Mouse (Mus musculus) skeletal muscle tissue, adult 2 months (tissue): ENCODE results near the gene Hist1h2bj.

ENCODE experiments used
- DNase-seq: peaks from one replicate; pipeline ENCODE4 v3.0.0-alpha.2; 2012; ENCODE audit warnings: low read depth, low spot score

The Hist1h2bj gene

GRCm38 (mm10) chr13:22015479-22016450 is 27.2 kb upstream of the Hist1h2bj start:
- DNase-seq = peak; percentile 85

DNA sequence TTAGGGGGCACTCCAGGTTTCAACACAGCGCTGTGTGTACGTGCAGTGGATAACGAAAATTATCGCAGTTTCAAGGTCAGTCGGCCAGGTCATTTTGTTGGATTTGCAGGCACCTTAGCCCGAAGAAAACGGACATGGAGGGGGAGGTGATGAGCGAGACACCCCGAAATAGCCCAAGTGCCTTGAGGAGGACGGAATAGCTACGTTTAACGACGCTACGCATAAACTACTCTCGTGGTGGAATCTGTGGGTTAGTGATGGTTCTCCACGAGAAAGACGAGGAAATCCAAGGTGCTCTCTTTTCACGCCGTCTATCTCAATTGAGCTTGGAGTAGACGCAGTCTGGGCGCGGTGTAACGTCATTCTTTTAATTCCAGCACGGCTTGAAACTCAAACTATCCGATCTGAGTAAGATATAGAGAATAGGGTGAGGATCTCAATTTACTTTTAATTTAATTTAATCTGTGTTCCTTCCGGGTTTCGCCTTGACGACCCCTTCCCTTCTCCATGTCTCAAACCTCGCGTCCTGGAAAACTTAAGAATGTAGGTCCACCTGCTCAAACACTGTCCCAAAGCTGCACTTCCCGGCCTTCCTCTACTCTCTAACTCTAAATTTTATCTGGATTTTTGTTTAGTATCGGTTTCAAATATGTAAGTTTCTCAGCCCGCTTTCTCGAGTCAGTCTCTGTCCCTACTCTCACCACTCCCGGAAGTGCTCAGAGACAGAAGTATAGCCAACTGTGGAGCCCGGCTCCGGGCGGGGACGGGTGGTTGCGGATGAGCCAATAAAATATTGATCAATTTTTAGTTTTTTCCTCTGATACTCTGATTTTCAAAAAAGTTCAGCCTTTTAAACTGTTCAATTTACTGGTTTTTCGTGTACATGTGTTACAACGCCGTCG is 22.8 kb upstream of the Hist1h2bj start:
- DNase-seq = no peak

GRCm38 (mm10) chr13:22020901-22021339 is 22.1 kb upstream of the Hist1h2bj start:
- peak; percentile 42 for DNase-seq

DNA sequence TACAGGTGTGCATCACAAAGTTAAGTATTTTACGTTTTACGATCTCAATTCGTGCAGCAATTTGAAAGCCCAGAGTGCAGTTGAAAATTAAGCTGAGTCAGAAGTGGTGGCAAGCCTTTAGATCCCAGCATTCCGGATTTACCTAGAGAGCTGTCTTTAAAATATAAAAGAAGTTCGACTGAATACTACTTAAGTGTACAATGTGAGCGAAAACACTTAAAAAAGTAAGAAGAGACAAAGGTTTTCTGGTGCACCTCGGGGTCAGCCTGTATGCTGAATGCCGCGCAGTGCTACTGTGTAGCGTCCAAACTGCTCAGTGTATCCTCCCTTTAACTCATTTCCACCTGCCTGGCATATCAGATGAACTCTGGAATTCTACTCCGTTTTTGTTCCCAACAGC is 21.4 kb upstream of the Hist1h2bj start:
- no peak for DNase-seq

GRCm38 (mm10) chr13:22022241-22022640 is 20.8 kb upstream of the Hist1h2bj start:
- DNase-seq = peak; percentile 86

DNA sequence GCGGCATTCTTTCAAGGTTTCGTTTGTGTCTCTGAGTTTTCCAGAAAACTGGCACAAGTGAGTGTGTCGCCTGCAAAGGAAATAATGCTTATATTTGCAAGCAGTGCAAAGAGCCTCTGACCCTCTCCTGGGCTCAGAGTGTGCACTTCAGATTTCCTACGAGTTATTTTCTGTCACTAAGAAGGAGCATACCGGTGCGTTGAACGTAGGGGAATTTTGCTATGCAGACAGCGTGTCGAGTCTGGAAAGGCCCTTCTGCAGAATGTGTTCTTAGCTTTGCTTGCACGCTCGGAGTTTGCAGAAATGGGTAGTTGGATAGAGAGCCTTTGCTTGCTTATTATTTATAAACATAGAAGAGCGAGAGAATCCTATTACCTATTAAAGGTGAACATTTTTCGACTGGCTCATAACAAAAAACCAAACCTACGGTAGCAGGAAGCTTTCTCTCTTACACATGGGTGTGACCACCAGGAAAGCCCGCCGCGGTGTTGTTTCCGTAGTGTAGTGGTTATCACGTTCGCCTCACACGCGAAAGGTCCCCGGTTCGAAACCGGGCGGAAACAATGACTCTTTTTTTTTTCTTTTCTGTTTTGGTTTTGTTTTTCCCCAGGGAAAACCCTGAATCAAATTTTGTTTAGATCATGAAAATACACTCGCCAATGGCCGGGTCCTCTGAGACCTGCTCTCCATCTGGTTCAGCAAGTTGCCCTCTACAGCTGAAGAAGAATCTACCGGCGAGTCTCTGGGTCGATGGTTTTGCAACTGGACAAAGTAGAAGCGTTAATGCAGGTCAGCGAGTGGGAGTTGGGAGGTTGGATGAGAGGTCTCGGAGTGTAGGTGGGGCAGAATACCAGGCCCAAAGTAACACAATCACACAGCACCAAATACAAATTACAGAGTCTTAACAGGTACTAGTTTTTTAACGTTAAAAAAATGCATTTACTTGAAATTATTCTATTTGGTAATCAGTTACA is 16.7 kb upstream of the Hist1h2bj start:
- peak; percentile 75 for DNase-seq

DNA sequence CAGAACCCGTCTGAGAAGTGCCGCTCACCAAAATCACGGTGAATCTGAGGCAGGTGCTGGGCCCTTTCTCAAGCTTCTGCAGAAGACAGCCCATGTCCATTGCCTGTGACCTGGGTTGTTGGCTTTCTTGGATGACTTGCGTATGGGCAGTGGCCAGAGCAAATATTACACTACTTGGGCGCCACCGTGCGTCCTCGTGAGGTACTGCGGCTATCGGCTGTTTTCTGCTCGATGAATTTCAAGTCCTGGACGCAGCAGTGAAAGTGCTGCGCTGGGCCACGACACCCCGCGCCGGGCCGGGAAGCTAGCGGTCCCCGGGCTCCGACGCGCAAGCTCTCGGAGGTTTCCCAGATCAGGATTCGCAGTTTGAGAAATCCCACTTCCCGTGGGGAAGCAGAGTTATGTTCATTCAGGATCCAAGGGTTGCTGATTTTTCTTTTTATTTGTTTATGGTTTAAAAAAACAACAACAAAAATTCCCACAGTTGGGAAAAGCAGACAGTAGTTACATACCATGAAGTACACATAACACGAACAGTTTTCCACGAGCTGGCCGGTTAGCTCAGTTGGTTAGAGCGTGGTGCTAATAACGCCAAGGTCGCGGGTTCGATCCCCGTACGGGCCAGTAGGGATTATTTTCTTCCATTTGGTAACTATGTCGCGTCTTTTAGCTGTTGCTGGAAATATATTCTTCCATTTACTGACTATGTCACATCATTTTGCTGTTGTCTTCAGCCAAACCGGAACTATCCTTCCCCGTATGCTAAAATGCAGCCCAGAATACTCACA is 14.1 kb upstream of the Hist1h2bj start:
- DNase-seq = peak; percentile 95

DNA sequence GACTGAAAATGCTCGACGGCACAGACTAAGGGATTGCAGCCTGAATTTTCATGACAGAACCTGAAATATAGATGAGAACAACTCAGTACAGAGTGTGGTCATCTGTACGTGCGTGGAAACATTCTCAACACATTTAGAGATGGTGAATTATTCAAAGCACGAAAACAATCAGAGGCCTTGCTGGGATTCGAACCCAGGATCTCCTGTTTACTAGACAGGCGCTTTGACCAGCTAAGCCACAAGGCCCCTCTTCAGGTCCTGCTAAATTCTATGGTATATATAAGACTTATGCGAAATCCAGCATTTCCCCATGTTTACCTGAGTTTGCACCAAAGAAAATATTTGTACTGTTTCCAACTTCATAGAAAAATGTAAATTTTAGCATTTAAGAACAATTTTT is 13.1 kb upstream of the Hist1h2bj start:
- DNase-seq = no peak

DNA sequence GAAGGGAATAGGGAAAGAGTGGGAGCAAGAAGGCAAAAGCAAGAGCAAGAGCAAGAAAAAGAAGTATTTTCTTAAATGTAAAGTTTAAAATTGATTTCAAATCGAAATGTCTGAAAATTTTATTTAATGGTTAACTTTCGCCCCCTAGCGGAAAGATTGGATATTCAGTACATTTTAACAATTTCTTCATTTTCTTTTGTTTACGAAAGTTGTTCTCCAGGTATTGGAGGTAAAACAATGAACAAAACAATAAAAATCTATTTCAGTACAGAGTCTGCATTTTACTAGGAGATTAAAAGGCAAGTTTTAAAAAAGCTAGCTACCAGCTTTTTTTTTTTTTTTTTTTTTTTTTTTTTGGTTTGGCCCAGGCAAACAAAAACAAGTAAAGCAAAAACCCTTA is 12.5 kb upstream of the Hist1h2bj start:
- no peak for DNase-seq

- DNase-seq = no peak
Observed at GRCm38 (mm10) chr13:22033741-22034442, 9.1 kb upstream of the Hist1h2bj start.

- DNase-seq = no peak
Observed at GRCm38 (mm10) chr13:22034443-22035266, 8.4 kb upstream of the Hist1h2bj start.

GRCm38 (mm10) chr13:22035267-22036148 is 7.5 kb upstream of the Hist1h2bj start, which contains the start of the genes Hist1h2ah and Hist1h2bk:
Gene Hist1h2ah, minus strand, starts transcription at chr13:22035568.
Gene Hist1h2bk, plus strand, starts transcription at chr13:22035870.
- DNase-seq = peak; percentile 85

DNA sequence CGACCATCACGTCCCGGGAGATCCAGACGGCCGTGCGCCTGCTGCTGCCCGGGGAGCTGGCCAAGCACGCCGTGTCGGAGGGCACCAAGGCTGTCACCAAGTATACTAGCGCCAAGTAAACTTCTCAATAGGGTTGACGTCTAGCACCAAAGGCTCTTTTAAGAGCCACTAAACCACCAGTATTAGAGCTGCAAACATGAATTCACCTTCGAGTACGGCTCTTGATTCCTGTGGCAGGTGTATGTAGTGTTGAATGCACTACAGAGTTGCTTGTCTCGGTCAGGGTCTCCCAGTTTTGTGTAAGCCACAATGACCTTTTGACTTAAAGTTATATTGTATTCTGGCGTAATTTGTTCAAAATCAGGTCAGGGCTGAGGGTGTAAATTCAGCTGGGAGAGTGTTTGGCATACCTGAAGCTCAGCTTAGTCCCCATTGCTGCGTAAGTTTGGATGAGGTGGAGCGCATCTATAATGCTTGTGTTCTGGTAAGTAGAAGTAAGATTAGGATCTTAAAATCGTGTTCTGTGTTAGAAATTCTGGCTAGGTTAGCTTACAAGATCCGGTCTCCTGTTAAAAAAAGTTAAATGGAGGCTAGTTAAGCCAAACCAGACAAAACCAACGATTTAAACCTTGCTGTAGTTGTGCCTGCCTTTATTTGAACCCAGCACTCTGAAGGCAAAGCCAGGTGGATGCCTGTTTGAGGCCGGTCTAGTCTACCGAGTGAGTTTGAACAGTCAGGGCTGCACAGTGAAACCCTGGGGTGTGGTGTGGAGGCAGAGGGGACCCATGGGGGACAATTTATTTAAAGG is 6.7 kb upstream of the Hist1h2bj start:
- no peak for DNase-seq

GRCm38 (mm10) chr13:22036986-22037385 is 6.0 kb upstream of the Hist1h2bj start:
- no peak for DNase-seq

DNA sequence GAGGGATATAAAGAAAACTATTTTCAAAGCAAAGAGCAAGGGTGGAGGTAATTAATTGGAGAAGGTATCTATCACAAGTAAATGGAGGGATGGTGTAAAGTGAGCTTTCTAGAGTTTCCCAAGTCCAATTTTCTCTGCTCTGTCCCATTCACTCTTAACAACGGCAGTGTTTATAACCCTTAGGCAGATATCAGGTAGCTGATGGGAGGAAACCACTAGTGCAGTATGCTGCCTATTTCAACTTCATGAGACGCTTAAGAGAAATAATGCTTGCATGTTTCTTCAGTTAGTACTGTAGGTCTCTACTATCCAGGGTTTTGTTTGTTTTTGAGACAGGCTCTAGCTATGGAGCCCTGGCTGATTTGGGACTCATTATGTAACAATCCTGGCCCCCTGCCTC is 5.6 kb upstream of the Hist1h2bj start:
- DNase-seq = no peak

GRCm38 (mm10) chr13:22039364-22039763 is 3.6 kb upstream of the Hist1h2bj start:
- DNase-seq = no peak
